ENCODE assay signal across 25 mouse cellular contexts in genomic region chr14:77559792-77560191, GRCm38 (mm10).
DNase-seq lines count a peak whose midpoint lies in the region; ATAC-seq and TF ChIP-seq lines count a peak whose summit lies in the region.
"Had no signal": no experiment of that assay in that cellular context is flagged by ENCODE, and none has a peak within 500 bp of the region (broad histone marks: within the 10 kb centered on the region; RNA-seq: fewer than 3 reads in every experiment).

No protein-coding gene starts in this region.

- no peak overlapping the region for H3K9ac ChIP-seq in neural tube, embryonic 14.5 days (replicated peaks; ENCODE audit: low read depth, low read length)
- no peak overlapping the region for H3K9ac ChIP-seq in neural tube, embryonic 15.5 days (replicated peaks)
- H3K9ac ChIP-seq: embryonic facial prominence, embryonic 12.5 days; forebrain, embryonic 15.5 days; liver, embryonic 14.5 days had no signal

- H3K27me3 ChIP-seq in heart, embryonic 10.5 days (ENCODE audit: insufficient read depth, poor library complexity, severe bottlenecking): no peaks in the 10 kb centered on the region
- no peaks in the 10 kb centered on the region for H3K27me3 ChIP-seq in neural tube, embryonic 14.5 days (ENCODE audit: control insufficient read depth, insufficient read depth, low read length)
- H3K27me3 ChIP-seq in neural tube, embryonic 15.5 days (replicated peaks): no peaks in the 10 kb centered on the region
- H3K27me3 ChIP-seq: embryonic facial prominence, embryonic 12.5 days; forebrain, embryonic 15.5 days had no signal

- no peaks in the 10 kb centered on the region for H3K36me3 ChIP-seq in heart, embryonic 10.5 days
- H3K36me3 ChIP-seq in neural tube, embryonic 14.5 days (ENCODE audit: control insufficient read depth, insufficient read depth, low read length): no peaks in the 10 kb centered on the region
- H3K36me3 ChIP-seq in neural tube, embryonic 15.5 days: no peaks in the 10 kb centered on the region
- H3K36me3 ChIP-seq: embryonic facial prominence, embryonic 12.5 days; forebrain, embryonic 10.5 days; forebrain, embryonic 15.5 days had no signal

- WGBS in heart, embryonic 10.5 days: 66% methylated on average over 5 of the region's 5 CpGs
- WGBS in neural tube, embryonic 14.5 days: 73% methylated on average over 5 of the region's 5 CpGs
- 69% methylated on average over 5 of the region's 5 CpGs for WGBS in neural tube, embryonic 15.5 days

- ATAC-seq in neural tube, embryonic 14.5 days (ENCODE audit: low read depth): no peak
- ATAC-seq in neural tube, embryonic 15.5 days (ENCODE audit: low FRiP score): no peak
- ATAC-seq: forebrain, embryonic 15.5 days had no signal

- H3K4me3 ChIP-seq in heart, embryonic 10.5 days: no peak overlapping the region
- H3K4me3 ChIP-seq in layer of hippocampus, adult 2 months: no peak overlapping the region
- no peak overlapping the region for H3K4me3 ChIP-seq in neural tube, embryonic 14.5 days (ENCODE audit: low read depth, low read length)
- no peak overlapping the region for H3K4me3 ChIP-seq in neural tube, embryonic 15.5 days (replicated peaks)
- H3K4me3 ChIP-seq: embryonic facial prominence, embryonic 12.5 days; forebrain, embryonic 10.5 days; forebrain, embryonic 15.5 days had no signal

- no peak overlapping the region for H3K4me2 ChIP-seq in neural tube, embryonic 14.5 days (ENCODE audit: low read depth, low read length)
- H3K4me2 ChIP-seq in neural tube, embryonic 15.5 days: no peak overlapping the region
- H3K4me2 ChIP-seq: embryonic facial prominence, embryonic 12.5 days; forebrain, embryonic 15.5 days had no signal

- TF ChIP-seq CTCF in layer of hippocampus, adult 2 months (conservative IDR thresholded peaks at IDR 0.05): no peak

- H3K9me3 ChIP-seq in heart, embryonic 10.5 days: no peaks in the 10 kb centered on the region
- no peaks in the 10 kb centered on the region for H3K9me3 ChIP-seq in neural tube, embryonic 14.5 days (ENCODE audit: control insufficient read depth, low read length)
- H3K9me3 ChIP-seq in neural tube, embryonic 15.5 days (replicated peaks): no peaks in the 10 kb centered on the region
- H3K9me3 ChIP-seq: embryonic facial prominence, embryonic 12.5 days; forebrain, embryonic 10.5 days; forebrain, embryonic 15.5 days had no signal

- intact Hi-C loops in heart, postnatal 10 days (cut with DNase I): no loop called here

- peak overlapping the region; percentile 42; the same call in 1 of the 2 replicates for H3K27ac ChIP-seq in heart, embryonic 10.5 days
- H3K27ac ChIP-seq in layer of hippocampus, adult 2 months: peak overlapping the region; percentile 65
- 0 out of 2 replicates have a peak overlapping the region, but pooled peaks have one; percentile 16 for H3K27ac ChIP-seq in neural tube, embryonic 14.5 days (ENCODE audit: low read depth, low read length)
- no peak overlapping the region for H3K27ac ChIP-seq in neural tube, embryonic 15.5 days (replicated peaks)
- H3K27ac ChIP-seq: embryonic facial prominence, embryonic 12.5 days; forebrain, embryonic 10.5 days; forebrain, embryonic 15.5 days; liver, embryonic 14.5 days; macrophage; stomach, postnatal 0 days had no signal

- peaks cover 17% of the 10 kb centered on the region for H3K4me1 ChIP-seq in heart, embryonic 10.5 days
- no peaks in the 10 kb centered on the region for H3K4me1 ChIP-seq in neural tube, embryonic 14.5 days (ENCODE audit: control insufficient read depth, insufficient read depth, low read length)
- H3K4me1 ChIP-seq in neural tube, embryonic 15.5 days: no peaks in the 10 kb centered on the region

- DNase-seq in heart, embryonic 10.5 days (ENCODE audit: low spot score): no peak
- no peak for DNase-seq in heart, postnatal 10 days
- DNase-seq in layer of hippocampus, adult 2 months (ENCODE audit: low spot score in 2 of 2): no peak
- DNase-seq in layer of hippocampus, postnatal 36 days: no peak
- DNase-seq in kidney, postnatal 36 days: no peak
- DNase-seq: adrenal gland, postnatal 14 days; cerebellum, adult 11-12 months; cerebellum, adult 9-11 months; embryo, embryonic 11 days; kidney, adult 18-20 months; kidney, postnatal 4 days; liver; lung, adult 2 months; lung, postnatal 10 days; right cerebral cortex, postnatal 4 days; thymus, adult 2 months; thymus, postnatal 36 days had no signal
